Mouse (Mus musculus) heart, postnatal 4 days (tissue): Measurements from ENCODE around the gene Gramd1a. TPM values are rescaled to one million over a fixed set of nuclear protein-coding genes. Genes with fewer than 3 reads are reported as not detected.

Experiments used
- DNase-seq: peaks from one replicate; pipeline ENCODE4 v3.0.0; 2021
- total RNA-seq, 2 experiments: library from RNA; stranded (reverse); gene quantifications; 2 replicates each; pipeline ENCODE4 v1.2.3; 2021

Gramd1a gene
- total RNA-seq, 2 experiments from 2014 or later = 32.9 to 36.0 TPM

DNA sequence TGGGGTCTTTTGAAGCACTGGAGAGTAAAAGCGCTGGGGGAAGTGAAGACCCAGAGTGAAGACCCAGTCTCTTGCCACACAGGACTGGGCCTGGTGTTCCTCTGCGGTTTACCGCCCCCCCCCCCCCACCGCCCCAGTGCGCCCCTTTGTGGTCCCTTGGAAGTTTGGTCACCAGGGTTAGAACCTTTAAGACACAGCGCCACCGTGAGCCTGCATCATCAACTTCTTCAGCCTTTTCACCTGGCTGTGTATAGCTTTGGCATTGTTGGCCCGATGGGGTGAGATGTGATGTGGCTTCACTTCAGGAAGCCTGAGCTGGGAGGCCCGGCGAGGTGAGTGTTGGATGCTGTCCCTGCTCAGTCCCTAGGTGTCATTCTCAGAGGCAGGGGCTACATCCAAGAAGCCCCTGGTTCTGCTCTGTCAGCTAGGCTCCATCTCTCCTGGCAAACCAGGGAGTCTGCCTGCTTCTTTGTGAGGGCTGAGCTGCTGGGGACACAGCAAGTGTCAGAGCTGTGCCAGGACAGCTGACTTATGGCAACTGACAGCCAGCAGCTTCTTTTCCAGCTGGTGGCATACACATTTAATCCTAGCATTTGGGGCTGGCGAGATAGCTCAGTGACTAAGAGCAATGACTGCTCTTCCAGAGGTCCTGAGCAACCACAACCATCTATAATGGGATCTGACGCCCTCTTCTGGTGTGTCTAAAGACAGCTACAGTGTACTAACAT lies 60.8 kb downstream of the Gramd1a start:
- no peak for DNase-seq

DNA sequence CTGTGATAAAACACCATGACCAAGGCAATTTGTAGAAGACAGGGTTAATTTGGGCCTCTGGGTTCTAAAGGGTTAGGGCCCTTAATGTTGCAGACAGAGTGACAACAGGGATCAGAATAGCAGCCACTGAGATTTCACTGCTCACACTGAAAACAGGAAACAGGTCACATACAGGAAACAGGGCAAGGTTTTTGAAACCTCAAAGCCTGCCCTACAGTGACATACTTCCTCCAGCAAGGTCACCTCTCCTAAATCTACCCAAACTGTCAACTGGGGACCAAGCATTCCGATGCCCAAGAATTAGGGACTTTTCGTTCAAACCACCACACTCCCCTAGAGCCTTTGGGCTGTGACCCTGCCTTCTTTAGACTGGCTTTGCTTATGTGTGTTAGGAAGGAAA lies 66.0 kb downstream of the Gramd1a start:
- DNase-seq = no peak

DNA sequence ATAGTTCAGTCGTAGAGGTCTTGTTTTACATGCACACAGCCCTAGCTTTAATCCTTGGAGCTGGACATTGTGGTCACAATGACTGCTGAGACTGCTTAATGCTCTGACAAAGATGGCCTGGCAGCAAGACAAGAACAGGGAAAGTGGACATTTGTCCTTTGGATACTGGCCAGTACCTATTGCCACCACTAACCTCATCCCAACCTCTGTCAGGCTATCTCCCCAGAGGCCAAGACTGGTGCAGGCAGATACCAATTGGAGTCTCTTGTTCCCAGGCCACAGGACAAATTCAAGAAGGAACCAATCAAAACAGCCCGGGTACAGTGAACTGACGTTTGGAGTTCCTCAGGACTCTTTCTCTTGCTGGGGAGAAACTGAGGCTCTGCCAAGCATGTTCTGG lies 67.5 kb downstream of the Gramd1a start:
- DNase-seq = no peak

DNA sequence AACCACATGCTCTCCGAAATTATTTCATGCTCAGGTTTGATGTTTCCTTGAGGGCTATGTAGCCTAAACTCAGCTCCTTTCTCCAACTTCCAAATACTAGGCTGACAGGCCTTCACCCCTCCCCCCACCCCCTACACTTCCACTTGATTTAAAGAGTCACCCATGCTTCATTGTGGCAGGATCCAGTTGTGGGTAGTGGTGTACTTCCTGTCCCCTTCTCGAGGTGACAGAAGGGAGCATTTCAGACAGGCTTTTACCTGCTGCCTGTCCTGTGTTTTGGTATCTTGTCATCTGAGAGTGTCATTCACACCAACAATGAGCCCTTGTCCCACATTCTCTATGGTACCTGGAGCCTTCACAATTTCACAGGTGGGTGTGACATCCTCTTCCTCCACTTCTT lies 68.4 kb downstream of the Gramd1a start:
- DNase-seq = no peak

DNA sequence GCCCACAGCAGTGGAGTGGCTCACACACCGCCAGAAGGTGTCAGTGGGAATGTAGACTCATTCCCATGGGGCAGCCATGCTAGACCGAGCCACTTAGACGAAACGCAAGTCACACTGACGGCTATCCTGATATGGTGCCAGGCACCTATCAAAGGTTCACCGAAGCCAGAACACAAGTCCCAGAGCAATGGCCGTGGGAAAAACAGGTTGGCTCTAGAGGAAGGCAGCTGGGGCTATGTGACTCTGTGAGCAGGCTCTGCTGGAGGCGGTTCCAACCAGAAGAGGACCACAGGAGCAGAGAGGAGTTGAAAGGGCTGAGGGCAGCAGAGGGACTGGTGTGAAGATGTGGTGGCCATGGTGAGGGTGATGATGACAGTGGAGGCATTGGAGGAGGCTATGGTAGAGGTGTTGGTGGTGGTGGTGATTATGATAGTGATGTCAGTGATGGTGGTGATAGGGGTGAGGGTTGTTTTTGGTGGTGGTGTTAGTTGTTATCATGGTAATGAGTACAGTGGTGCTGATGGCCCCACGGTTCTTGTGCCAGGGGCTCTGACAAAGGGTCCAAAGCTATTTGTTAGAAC lies 69.4 kb downstream of the Gramd1a start:
- no peak for DNase-seq

DNA sequence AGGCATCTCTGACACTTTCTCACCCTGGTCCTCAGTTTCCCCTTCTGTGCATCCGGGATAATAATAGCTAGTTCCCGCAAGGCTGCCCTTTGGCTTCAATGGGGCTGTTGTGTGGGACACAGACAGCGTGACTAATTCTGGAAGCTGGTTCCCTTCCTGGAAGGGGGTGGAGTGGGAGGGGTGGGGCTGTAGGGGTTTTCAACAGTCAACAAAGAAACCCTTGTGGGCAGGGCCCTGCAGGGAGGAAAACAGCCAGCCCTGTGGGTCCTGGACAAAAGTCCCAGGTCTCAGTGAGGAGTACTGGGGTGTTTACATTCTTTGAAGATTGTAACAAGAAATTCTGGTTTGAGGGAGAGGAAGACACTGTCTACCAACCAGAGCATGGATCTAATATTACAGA lies 70.5 kb downstream of the Gramd1a start:
- peak; percentile 46 for DNase-seq

DNA sequence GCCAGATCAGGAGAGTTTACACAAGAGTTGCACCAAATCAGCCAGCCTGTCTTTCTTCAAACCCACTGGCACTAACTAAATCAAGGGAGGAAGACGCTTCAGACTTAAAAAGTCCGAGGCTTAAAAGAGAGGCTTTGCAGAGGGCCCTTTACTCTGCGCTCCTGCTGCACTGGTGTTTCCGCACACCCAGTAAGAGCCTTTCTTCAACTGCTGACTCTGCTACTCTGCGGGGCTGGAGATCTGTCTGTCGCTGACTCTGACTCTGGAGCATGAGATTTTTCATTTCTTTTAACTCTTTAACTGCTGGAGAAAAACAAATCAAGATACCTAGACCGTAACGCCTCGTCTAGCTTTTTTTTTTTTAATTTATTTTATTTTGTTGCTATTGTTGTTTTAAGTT lies 71.6 kb downstream of the Gramd1a start:
- no peak for DNase-seq

DNA sequence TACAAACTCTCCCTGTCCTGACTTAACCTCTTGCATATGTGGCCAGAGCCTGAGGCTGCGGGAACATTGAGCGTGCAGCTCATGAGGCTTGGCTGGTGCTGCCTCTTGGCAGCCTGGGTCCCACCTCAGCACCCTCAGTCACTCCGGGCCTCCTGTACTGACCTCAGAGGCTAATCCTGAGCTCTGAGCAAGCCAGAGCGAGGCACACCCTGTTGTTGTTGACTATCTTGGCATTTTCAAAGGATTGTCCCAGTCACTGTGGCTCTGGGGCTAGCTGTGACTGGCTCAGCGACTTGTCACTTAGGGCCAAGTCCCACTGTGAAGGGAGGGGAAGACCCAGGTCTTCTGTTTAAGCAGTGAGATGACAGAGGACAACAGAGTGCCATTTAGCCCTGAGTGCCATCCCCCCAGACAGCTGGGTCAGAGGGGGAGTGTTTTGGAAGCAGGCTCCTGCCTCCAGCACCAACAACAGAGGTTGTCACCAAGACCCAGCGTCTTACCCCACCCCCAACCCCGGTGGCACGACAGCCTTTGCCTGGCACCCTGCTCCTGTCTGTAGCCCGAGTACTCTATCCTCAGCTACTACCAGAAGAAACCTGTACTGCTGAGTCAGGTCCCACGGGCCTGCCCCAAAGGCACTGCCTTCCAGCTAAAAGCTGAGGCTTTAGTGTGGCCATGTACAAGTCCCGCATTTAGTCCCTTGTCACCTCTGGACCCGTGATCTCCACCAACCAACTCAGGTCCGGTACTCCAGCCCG lies 72.7 kb downstream of the Gramd1a start:
- peak; percentile 73 for DNase-seq

DNA sequence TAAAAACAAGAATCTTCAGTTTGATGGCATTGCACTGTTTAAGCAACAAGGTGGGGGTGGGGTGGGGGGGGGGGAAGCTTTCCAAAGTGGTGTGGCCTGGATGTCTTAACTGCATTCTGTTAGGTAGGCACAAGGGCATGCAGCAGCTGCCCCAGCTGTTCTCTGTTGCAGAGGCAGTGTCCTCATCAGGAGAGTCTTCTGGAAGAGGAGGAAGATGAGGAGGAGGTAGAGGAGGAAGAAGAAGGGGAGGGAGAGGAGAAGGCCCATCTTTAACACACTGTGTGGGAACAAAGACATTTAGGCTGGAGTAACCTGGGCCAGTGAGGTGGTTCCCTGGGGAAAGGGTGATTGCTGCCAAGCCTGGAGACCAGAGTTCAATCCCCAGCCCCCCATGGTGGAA lies 73.6 kb downstream of the Gramd1a start:
- no peak for DNase-seq

DNA sequence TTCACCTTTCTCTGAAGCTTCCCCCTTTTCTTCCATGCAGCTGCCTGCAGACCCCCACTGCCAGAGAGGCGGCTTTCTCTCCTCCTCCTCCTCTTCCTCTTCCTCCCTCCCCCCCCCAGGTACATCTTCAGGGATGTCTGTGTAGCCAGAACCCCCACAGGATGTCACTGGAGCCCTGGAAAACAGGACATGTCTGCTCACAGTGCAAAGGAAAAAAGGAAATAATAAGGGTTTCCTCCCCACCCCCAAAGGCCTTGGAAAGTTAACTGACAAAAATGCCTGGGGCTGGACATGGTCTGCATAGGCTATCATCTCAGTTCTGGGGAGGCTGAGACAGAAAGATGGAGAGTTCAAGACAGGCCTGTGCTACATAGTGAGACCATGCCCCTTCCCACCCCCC lies 74.6 kb downstream of the Gramd1a start:
- no peak for DNase-seq

DNA sequence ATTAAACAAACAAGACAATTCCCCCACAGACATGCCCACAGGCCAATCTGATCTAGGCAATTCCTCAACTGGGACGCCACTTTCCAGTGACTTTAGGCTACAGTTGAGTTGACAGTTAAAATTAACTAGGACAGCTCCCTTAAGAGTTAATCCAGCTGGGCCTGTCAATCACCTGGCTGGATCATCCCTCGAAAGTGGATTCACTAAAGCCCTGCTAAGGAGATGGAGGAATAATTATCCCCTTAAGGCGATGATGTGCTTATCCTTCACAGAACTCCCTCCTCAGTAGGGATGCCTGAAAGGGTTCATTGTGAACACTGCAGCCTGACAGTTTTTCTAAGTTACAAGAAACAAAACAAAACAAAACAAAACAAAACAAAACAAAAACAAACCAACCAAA lies 75.1 kb downstream of the Gramd1a start:
- no peak for DNase-seq

Other genes starting within 250 kb of the Gramd1a start
- gene Mag, start 241.0 kb downstream of the Gramd1a start, total RNA-seq = 1 to 10 TPM in 1 of 2 experiments, under 1 TPM in 1; 0.31 to 1.3 TPM
- 1 to 10 TPM in 1 of 2 experiments, under 1 TPM in 1; 0.76 to 1.2 TPM for gene Hamp2, start 231.2 kb downstream of the Gramd1a start, total RNA-seq
- gene Hamp, start 211.9 kb downstream of the Gramd1a start, total RNA-seq = 1 to 10 TPM; 1.6 to 1.9 TPM
- gene Usf2, start 199.1 kb downstream of the Gramd1a start, total RNA-seq = 100 to 1,000 TPM; 100 to 103 TPM
- gene Lsr, start 182.4 kb downstream of the Gramd1a start, total RNA-seq = 1 to 10 TPM; 5.5 to 5.6 TPM
- gene Fam187b, start 182.1 kb downstream of the Gramd1a start, total RNA-seq = under 1 TPM; 0.36 TPM
- gene Fxyd5, start 113.4 kb downstream of the Gramd1a start, total RNA-seq = 10 to 100 TPM; 28.9 to 31.7 TPM
- gene Fxyd7, start 104.4 kb downstream of the Gramd1a start, total RNA-seq = 1 to 10 TPM in 1 of 2 experiments, under 1 TPM in 1; 0.98 to 2.4 TPM
- gene Fxyd1, start 98.7 kb downstream of the Gramd1a start, total RNA-seq = 100 to 1,000 TPM; 646 to 728 TPM
- gene Lgi4, start 96.6 kb downstream of the Gramd1a start, total RNA-seq = 1 to 10 TPM in 1 of 2 experiments, under 1 TPM in 1; 0.95 to 1.4 TPM
- gene Fxyd3, start 79.2 kb downstream of the Gramd1a start, total RNA-seq = 1 to 10 TPM; 2.0 to 3.5 TPM
- gene Hpn, start 40.6 kb downstream of the Gramd1a start, total RNA-seq = 1 to 10 TPM; 2.2 to 2.6 TPM
- gene Scn1b, start 28.9 kb downstream of the Gramd1a start, total RNA-seq = 10 to 100 TPM in 1 of 2 experiments, 1 to 10 TPM in 1; 8.2 to 10.4 TPM
- gene Scgb2b2, start 134.6 kb upstream of the Gramd1a start, total RNA-seq = not detected
- gene Scgb1b2, start 135.9 kb upstream of the Gramd1a start, total RNA-seq = not detected
- not detected for gene Scgb2b3, start 206.2 kb upstream of the Gramd1a start, total RNA-seq
- gene Scgb1b3, start 219.7 kb upstream of the Gramd1a start, total RNA-seq = not detected